Mouse (Mus musculus) megakaryocyte, embryonic 14.5 days (primary cell): Measurements from ENCODE around the gene Dennd1a. TPM values are rescaled to one million over a fixed set of nuclear protein-coding genes. Genes with fewer than 3 reads are reported as not detected.

Source experiments
- H3K27me3 ChIP-seq: replicated peaks from 2 replicates; pipeline ENCODE3; 2012; ENCODE audit warnings: inconsistent platforms
- H3K36me3 ChIP-seq: replicated peaks from 2 replicates; pipeline ENCODE3; 2012; ENCODE audit warnings: low read length, inconsistent platforms, mixed read lengths
- H3K4me1 ChIP-seq: 2 replicates; pipeline ENCODE4 v1.6.1; 2012; ENCODE audit warnings: inconsistent platforms
- H3K4me3 ChIP-seq: replicated peaks from 2 replicates; pipeline ENCODE3; 2012; ENCODE audit warnings: moderate library complexity, mild to moderate bottlenecking, inconsistent platforms
- H3K9me3 ChIP-seq: 2 replicates; pipeline ENCODE4 v1.6.1; 2012; ENCODE audit warnings: inconsistent platforms
- FLI1 ChIP-seq: IDR thresholded peaks from 2 replicates; pipeline ENCODE4 v1.6.1; 2012; ENCODE audit warnings: low read length, inconsistent platforms, mixed read lengths
- GATA1 ChIP-seq: IDR thresholded peaks from 3 replicates; pipeline ENCODE4 v1.6.1; 2012; ENCODE audit warnings: mixed read lengths, low read length, inconsistent platforms, borderline replicate concordance
- polyA plus RNA-seq: library from polyadenylated mRNA; stranded (reverse); fragments of >175 nt; gene quantifications from 2 replicates; pipeline ENCODE4 v1.2.3, GENCODE M21; 2012; ENCODE audit warnings: low replicate concordance; ENCODE audit not compliant: insufficient read depth

Gene Dennd1a
- polyA plus RNA-seq, 1 experiment: 25.6 TPM

DNA sequence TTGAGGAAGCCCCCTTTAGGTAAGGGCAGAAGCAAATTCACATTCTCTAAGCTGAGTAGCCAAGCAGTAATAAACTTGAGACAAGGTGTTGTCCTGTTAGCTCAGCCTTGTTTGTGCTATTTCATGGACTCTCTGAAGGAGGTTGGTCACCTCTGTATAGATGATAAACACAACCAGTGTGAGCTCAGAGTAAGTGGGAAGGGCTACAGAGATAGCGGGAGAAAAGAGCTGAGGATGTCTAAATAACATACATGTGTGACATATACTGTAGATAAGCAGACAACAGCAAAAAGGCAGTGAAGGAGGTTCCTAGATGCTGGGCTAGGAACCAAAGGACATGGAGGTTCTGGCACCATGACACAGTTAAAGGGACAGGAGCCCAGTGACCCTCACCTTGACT, 286.2 kb downstream of the Dennd1a start:
- Histone ChIP-seq H3K4me1 (peaks cover 3% of the 10 kb centered on the region; the same call in 1 of the 2 replicates), H3K27me3 (no peaks in the 10 kb centered on the region), H3K4me3 (no peak overlapping the region), H3K36me3 (peaks cover 31% of the 10 kb centered on the region), H3K9me3 (no peaks in the 10 kb centered on the region)
- TF ChIP-seq GATA1 (no peak), FLI1 (no peak)

- no peak for TF ChIP-seq FLI1
- no peak for TF ChIP-seq GATA1
- Histone ChIP-seq H3K27me3 (no peaks in the 10 kb centered on the region), H3K36me3 (peaks cover 27% of the 10 kb centered on the region), H3K4me3 (no peak overlapping the region), H3K4me1 (no peaks in the 10 kb centered on the region), H3K9me3 (no peaks in the 10 kb centered on the region)
Measured at GRCm38 (mm10) chr2:37997966-37998365, 289.2 kb downstream of the Dennd1a start.

- Histone ChIP-seq H3K4me1 (peaks cover 8% of the 10 kb centered on the region), H3K27me3 (no peaks in the 10 kb centered on the region), H3K4me3 (no peak overlapping the region), H3K9me3 (no peaks in the 10 kb centered on the region), H3K36me3 (peaks cover 8% of the 10 kb centered on the region)
- TF ChIP-seq GATA1 (no peak), FLI1 (no peak)
Measured at GRCm38 (mm10) chr2:37989091-37989490, 298.1 kb downstream of the Dennd1a start.

DNA sequence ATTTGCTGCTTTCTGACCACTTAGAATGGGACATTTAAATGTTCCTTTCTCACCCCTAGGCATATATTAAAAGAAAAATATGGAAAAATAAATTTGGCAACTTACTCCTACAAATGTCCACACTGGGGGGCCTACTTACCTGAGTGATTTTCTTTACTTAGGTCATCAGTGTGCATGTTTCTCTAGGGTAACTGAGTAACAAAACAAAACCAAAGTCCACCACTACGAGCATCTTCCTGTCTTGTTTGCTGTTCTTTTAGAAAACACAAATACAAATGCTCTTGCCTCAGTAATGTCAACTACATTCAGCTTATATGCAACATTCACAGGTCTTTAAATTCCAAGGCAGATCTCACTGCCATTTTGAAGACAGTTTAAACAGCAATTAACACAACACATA, 298.9 kb downstream of the Dennd1a start:
- H3K27me3 ChIP-seq: no peaks in the 10 kb centered on the region

GRCm38 (mm10) chr2:37985690-37986222, 301.4 kb downstream of the Dennd1a start:
- Histone ChIP-seq H3K36me3 (peaks cover 9% of the 10 kb centered on the region), H3K4me3 (no peak overlapping the region), H3K9me3 (no peaks in the 10 kb centered on the region), H3K4me1 (peaks cover 12% of the 10 kb centered on the region), H3K27me3 (no peaks in the 10 kb centered on the region)
- no peak for TF ChIP-seq GATA1
- TF ChIP-seq FLI1: no peak

More for the DNA sequence above, 298.9 kb downstream of the Dennd1a start:
- H3K36me3 ChIP-seq: peaks cover 8% of the 10 kb centered on the region
- H3K4me3 ChIP-seq: no peak overlapping the region
- H3K9me3 ChIP-seq: no peaks in the 10 kb centered on the region
- TF ChIP-seq FLI1 (no peak), GATA1 (no peak)
- H3K4me1 ChIP-seq: peaks cover 8% of the 10 kb centered on the region

- Histone ChIP-seq H3K36me3 (peaks cover 13% of the 10 kb centered on the region), H3K9me3 (no peaks in the 10 kb centered on the region), H3K4me1 (peaks cover 12% of the 10 kb centered on the region), H3K27me3 (no peaks in the 10 kb centered on the region), H3K4me3 (no peak overlapping the region)
- no peak for TF ChIP-seq GATA1
- no peak for TF ChIP-seq FLI1
Measured at GRCm38 (mm10) chr2:37982714-37983113, 304.5 kb downstream of the Dennd1a start.

GRCm38 (mm10) chr2:37981562-37982403, 305.4 kb downstream of the Dennd1a start:
- Histone ChIP-seq H3K36me3 (peaks cover 16% of the 10 kb centered on the region), H3K27me3 (no peaks in the 10 kb centered on the region), H3K4me1 (peaks cover 12% of the 10 kb centered on the region), H3K4me3 (no peak overlapping the region), H3K9me3 (no peaks in the 10 kb centered on the region)
- no peak for TF ChIP-seq GATA1
- TF ChIP-seq FLI1: no peak

- Histone ChIP-seq H3K4me1 (0 out of 2 replicates have a peak, but pooled peaks cover 4% of the 10 kb centered on the region), H3K9me3 (no peaks in the 10 kb centered on the region), H3K4me3 (no peak overlapping the region), H3K36me3 (peaks cover 7% of the 10 kb centered on the region), H3K27me3 (no peaks in the 10 kb centered on the region)
- TF ChIP-seq GATA1 (no peak), FLI1 (no peak)
Measured at GRCm38 (mm10) chr2:37974201-37974600, 313.0 kb downstream of the Dennd1a start.

GRCm38 (mm10) chr2:37972621-37973020, 314.6 kb downstream of the Dennd1a start:
- no peak for TF ChIP-seq GATA1
- TF ChIP-seq FLI1: no peak
- H3K9me3 ChIP-seq: no peaks in the 10 kb centered on the region

DNA sequence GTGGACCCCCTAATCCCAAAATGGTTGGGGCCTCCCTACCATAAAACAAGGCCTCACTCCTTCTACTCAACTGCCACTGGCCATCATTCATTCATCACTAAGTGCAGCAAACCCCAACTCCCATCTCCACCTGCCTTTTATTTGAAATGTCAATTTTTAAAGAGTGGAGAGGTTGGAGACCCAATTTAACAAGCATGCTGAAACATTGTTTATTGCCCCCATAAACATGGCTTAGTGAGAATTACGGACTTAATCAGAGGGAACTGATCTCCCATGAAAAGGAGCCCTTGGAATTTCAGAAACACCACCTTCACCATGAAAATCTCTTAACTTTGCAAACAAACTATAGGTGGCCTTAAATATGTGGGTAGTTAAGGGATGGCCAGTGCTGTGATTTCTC, 315.5 kb downstream of the Dennd1a start:
- H3K4me3 ChIP-seq: no peak overlapping the region
- no peaks in the 10 kb centered on the region for H3K9me3 ChIP-seq
- TF ChIP-seq GATA1 (no peak), FLI1 (no peak)
- H3K4me1 ChIP-seq: 0 out of 2 replicates have a peak, but pooled peaks cover 4% of the 10 kb centered on the region
- no peaks in the 10 kb centered on the region for H3K27me3 ChIP-seq
- no peaks in the 10 kb centered on the region for H3K36me3 ChIP-seq

More at GRCm38 (mm10) chr2:37972621-37973020, 314.6 kb downstream of the Dennd1a start:
- Histone ChIP-seq H3K4me1 (0 out of 2 replicates have a peak, but pooled peaks cover 4% of the 10 kb centered on the region), H3K4me3 (no peak overlapping the region), H3K27me3 (no peaks in the 10 kb centered on the region), H3K36me3 (peaks cover 2% of the 10 kb centered on the region)
